20 mouse cellular contexts compared by ENCODE assay signal in the genomic region with DNA sequence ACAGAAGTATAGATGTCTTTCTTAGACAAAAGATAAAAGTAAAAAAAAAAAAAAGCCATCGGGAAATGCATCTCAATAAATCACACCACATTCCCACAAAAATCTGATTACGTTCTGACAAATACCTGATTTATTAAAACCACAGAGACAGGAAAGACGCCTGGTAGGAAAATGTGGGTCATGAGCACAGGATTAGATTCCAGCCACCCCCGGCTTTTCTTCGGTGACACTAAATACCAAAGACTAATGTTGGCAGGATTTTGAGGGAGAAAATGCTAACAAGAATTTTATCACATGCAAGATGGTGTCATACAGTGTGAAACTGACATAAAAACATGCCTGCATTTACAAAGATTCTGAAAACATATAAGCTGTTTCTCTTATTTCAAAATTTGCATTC.
"Had no signal": no experiment of that assay in that cellular context is flagged by ENCODE, and none has a peak within 500 bp of the region (broad histone marks: within the 10 kb centered on the region; RNA-seq: fewer than 3 reads in every experiment).

No protein-coding gene starts in this region.

- ATAC-seq: intestine, embryonic 15.5 days; liver, postnatal 0 days; lung, postnatal 0 days; midbrain, embryonic 15.5 days had no signal

- H3K36me3 ChIP-seq: intestine, embryonic 15.5 days; limb, embryonic 12.5 days; limb, embryonic 15.5 days; midbrain, embryonic 12.5 days; midbrain, embryonic 15.5 days; neural tube, embryonic 12.5 days; neural tube, embryonic 15.5 days; stomach, embryonic 15.5 days had no signal

- H3K4me2 ChIP-seq: intestine, embryonic 15.5 days; limb, embryonic 12.5 days; limb, embryonic 15.5 days; liver, embryonic 11.5 days; lung, embryonic 14.5 days; midbrain, embryonic 12.5 days; midbrain, embryonic 15.5 days; neural tube, embryonic 12.5 days; neural tube, embryonic 15.5 days; stomach, embryonic 15.5 days had no signal

- H3K9ac ChIP-seq: intestine, embryonic 15.5 days; limb, embryonic 12.5 days; limb, embryonic 15.5 days; liver, embryonic 14.5 days; liver, postnatal 0 days; lung, embryonic 14.5 days; midbrain, embryonic 12.5 days; midbrain, embryonic 15.5 days; neural tube, embryonic 12.5 days; neural tube, embryonic 15.5 days; stomach, embryonic 15.5 days had no signal

- H3K4me3 ChIP-seq: intestine, embryonic 15.5 days; limb, embryonic 12.5 days; limb, embryonic 15.5 days; midbrain, embryonic 12.5 days; midbrain, embryonic 15.5 days; neural tube, embryonic 12.5 days; neural tube, embryonic 15.5 days; stomach, embryonic 15.5 days had no signal

- DNase-seq: layer of hippocampus, postnatal 36 days; left cerebral cortex, postnatal 4 days; liver, postnatal 0 days; lung, embryonic 14.5 days; right cerebral cortex, adult 18-20 months; right cerebral cortex, postnatal 14 days; right cerebral cortex, postnatal 4 days; thymus, postnatal 36 days had no signal

- H3K27ac ChIP-seq: intestine, embryonic 15.5 days; limb, embryonic 12.5 days; limb, embryonic 15.5 days; liver, embryonic 14.5 days; macrophage; midbrain, embryonic 12.5 days; midbrain, embryonic 15.5 days; neural tube, embryonic 12.5 days; neural tube, embryonic 15.5 days; stomach, embryonic 15.5 days had no signal

- H3K9me3 ChIP-seq: intestine, embryonic 15.5 days; limb, embryonic 12.5 days; limb, embryonic 15.5 days; midbrain, embryonic 12.5 days; midbrain, embryonic 15.5 days; neural tube, embryonic 12.5 days; neural tube, embryonic 15.5 days; stomach, embryonic 15.5 days had no signal

- H3K27me3 ChIP-seq: intestine, embryonic 15.5 days; limb, embryonic 12.5 days; limb, embryonic 15.5 days; midbrain, embryonic 12.5 days; midbrain, embryonic 15.5 days; neural tube, embryonic 12.5 days; neural tube, embryonic 15.5 days; stomach, embryonic 15.5 days had no signal

- H3K4me1 ChIP-seq: intestine, embryonic 15.5 days; limb, embryonic 12.5 days; limb, embryonic 15.5 days; midbrain, embryonic 12.5 days; midbrain, embryonic 15.5 days; neural tube, embryonic 12.5 days; neural tube, embryonic 15.5 days; stomach, embryonic 15.5 days had no signal
